Mouse (Mus musculus): ENCODE measurements around the gene Msrb3. TPM values are rescaled to one million over a fixed set of nuclear protein-coding genes. Genes with fewer than 3 reads are reported as not detected.

The Msrb3 gene
- polyA plus RNA-seq, 1 experiment from 2014 or later = 6.4 TPM

Other genes starting within 250 kb of the Msrb3 start
- gene Lemd3, start 80.2 kb upstream of the Msrb3 start, polyA plus RNA-seq (2014; fragmentation: Nextera tagmentation; extraction: Ambion mirVana) = 4.8 and 5.8 TPM in 2 replicates
- 14.4 and 15.8 TPM in 2 replicates for gene Wif1, start 134.9 kb upstream of the Msrb3 start, polyA plus RNA-seq (2014; fragmentation: Nextera tagmentation; extraction: Ambion mirVana)